Mouse (Mus musculus) gastrocnemius, adult 8-10 months (tissue): ENCODE measurements around the gene Sh3glb2. TPM values are rescaled to one million over a fixed set of nuclear protein-coding genes. Genes with fewer than 3 reads are reported as not detected.

Experiments
- DNase-seq, 2 experiments: peaks; one replicate each; pipeline ENCODE4 v3.0.0; 2022; ENCODE audit warnings: low spot score in 2 of 2
- total RNA-seq, 4 experiments: library from RNA; stranded (reverse); gene quantifications; 2 replicates each; pipeline ENCODE4 v1.2.4; 2022

Sh3glb2 gene
- total RNA-seq, 4 experiments from 2014 or later = 15.3 to 18.5 (median 16.8) TPM

DNA sequence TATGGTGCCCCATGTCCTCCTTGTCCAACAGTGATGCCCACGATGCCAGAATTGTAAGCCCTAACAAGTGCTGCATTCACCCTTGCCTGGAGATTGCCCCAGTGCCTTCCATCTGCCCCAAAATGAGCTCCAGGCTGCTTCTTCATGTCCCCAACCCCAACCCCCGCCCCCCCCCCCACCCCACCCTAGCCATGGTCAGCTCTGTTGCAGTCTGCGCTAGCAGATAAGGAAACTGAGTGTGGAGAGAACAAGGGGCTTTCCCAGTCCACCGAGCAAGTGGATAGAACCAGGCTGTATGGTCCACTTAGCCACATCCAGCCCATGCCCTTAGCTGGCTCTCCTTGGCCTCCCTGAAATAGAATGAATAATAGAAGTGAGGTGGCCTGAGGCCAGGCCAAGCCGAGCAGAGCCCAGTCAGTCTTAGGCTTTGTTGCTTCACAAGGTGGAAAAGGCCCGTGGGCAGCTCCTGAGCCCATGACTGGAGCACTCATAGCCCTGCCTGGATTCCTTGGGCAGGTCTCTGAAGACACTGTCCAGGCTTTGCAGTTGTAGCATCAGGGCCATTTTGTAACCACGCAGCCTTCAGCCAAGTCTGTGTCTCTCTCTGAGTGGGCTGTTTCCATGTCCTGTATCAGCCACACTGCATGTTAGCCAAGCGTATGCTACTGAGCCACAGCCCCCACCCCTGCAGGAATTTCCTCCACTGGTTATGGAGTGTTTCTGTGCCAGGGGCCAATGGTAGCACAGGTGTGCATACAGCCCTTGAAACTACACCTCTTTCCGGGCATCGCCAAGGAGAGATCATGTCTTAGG, 21.6 kb upstream of the Sh3glb2 start:
- DNase-seq = no peak

DNA sequence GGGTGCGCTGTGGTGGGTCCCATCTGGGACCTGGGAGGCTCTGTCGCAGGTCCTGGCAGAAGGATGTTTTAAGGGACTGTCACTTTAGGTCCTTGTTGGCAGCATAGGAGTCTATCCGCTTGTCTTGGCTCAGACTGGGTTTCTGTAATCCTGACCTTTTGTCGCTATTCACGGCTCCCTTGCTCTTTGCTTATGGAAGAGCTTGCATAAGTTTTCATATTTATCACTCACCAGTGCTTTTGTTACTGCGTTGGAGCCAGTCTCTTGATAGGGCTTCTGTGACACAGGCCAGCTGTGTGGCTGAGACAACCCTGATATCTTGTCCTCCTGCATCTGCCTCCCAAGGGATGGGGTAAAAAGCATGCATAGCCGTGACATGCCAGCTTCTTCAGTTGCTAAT, 20.2 kb upstream of the Sh3glb2 start:
- no peak for DNase-seq

- DNase-seq = no peak
Measured at GRCm38 (mm10) chr2:30377721-30378120, 18.6 kb upstream of the Sh3glb2 start.

- DNase-seq = no peak
Measured at GRCm38 (mm10) chr2:30375893-30376292, 16.8 kb upstream of the Sh3glb2 start.

DNA sequence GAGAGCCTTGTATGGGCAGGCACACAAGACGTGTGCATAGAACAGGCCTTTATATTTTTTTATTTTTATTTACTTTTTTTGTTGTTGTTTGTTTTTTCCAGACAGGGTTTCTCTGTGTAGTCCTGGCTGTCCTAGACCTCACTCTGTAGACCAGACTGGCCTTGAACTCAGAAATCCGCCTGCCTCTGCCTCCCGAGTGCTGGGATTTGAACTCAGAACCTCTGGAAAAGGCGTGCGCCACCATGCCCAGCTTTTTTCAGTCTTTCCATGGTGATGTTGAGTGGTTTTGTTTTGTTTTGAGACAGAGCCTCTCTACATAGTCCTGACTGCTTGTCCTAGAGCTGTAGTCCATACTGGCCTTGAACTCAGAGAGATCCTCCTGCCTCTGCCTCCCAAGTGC, 13.6 kb upstream of the Sh3glb2 start:
- no peak for DNase-seq

DNA sequence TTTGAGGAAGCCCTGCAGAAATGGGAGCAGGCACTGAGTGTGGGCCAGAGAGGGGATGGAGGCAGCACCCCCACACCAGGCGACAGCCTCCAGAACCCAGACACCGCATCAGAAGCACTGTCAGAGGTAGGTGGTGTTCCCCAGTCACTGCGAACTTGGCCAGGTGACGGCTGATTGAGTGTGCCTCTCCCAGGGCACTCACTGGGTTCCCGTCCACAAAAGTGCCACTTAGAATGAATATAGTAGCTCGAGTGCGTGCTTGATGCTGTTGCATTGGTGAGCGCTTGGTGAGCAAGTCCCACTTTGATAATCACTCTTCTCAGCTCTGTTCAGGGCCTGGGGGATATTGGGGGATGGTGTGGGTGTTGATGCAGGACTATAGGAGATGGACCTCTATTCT, 12.4 kb upstream of the Sh3glb2 start:
- no peak for DNase-seq

DNA sequence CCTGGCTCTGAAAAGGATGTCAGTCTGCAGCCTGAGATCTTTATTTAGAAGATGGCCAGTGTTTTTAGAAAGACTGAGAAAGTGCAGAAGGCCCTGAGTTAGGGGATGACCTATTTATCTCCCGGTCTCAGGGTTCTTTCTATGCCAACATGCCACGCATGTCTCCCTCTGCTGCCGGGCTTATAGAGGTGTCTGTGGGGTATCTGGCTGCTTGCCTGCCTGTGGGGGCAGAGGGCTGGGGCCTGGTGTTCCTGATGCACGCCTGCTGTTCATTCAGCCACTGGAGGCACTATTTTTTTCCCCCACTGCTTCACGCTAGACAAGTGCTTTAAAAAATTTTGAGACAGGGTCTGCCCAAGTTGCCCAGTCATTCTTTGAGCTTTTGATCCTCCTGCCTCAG, 7.1 kb upstream of the Sh3glb2 start:
- DNase-seq = no peak

DNA sequence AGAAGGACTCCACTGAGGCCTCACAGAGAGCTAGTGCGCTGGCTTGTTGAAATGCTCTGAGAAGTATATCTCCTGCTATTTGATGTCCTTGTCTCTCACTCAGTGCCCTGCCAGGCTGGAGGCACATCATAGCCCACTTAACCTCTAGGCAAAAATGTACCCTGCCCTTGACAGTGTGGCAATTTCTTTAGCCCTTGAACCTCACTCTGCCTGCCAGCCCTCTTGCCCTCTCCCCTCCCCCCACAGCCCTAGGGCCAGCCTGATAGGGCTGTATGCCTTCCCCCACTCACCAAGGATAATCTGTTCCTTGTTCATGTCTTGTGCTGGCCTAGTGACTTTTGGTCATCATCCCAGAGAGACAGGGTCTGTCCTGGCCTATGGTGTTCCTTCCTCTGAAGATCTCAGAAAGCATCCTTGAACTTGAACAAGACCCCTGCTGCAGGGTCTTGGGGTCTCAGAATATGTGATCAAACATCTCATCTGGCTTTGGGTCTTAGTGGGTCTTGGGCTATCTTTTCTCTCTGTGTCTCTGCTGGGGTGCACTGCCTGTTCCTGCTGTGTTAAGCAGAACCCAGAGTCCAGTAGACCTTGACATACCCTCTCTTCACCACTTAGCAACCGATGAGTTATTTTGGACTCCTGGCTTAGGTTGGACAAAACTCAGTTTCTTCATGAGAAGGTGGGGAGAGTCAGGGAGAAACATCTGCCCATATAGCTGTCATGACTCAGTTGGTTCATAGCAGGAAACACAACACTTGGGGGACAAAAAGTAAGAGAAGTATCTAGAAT, 6.3 kb upstream of the Sh3glb2 start:
- no peak for DNase-seq

- peak; percentile 98 to 99 for DNase-seq
Measured at GRCm38 (mm10) chr2:30363773-30364650, 4.9 kb upstream of the Sh3glb2 start, which contains the start of gene Miga2. TSS of gene Miga2 (plus strand) at chr2:30364233.

GRCm38 (mm10) chr2:30362865-30363264, 3.7 kb upstream of the Sh3glb2 start:
- DNase-seq = no peak

DNA sequence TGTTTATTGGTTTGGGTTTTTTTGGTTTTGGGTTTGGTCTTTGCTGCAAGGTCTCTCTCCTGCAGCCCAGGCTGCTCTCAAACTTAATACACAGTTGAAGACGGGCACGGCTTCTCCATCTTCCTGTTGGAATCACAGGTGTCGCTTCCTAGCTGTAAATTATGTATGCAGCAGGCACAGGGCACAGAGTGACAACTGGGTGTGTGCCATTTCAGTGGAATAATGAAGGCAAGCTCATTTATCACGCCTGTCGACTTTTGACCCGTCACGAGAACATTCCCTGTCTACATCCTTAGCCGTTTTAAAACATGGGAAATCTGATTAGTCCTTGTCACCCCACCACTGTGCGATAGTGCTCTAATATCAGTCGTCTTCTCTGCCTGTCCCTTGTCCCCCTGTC, 1.5 kb upstream of the Sh3glb2 start:
- DNase-seq = no peak

GRCm38 (mm10) chr2:30357552-30358510, 1.3 kb downstream of the Sh3glb2 start:
- DNase-seq = no peak

DNA sequence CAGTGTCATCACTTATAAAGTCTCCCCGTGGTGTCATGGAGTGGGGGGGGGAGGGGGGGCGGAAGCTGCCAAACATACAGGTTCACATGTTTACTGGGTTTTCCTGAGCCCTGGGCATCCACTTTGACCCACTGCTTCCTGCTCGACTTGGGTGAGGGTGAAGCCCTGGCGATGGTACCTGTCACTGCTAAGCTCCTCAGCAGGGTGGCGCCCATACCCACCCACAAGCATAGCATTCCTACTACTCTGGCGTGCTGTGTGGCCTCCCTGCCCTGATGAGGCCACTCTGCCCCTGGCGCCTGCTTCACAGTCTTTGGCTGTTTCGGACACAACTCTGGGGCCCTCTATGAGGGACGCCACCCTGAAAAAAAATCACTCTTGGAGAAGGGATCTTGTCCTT, 2.2 kb downstream of the Sh3glb2 start:
- DNase-seq = no peak

DNA sequence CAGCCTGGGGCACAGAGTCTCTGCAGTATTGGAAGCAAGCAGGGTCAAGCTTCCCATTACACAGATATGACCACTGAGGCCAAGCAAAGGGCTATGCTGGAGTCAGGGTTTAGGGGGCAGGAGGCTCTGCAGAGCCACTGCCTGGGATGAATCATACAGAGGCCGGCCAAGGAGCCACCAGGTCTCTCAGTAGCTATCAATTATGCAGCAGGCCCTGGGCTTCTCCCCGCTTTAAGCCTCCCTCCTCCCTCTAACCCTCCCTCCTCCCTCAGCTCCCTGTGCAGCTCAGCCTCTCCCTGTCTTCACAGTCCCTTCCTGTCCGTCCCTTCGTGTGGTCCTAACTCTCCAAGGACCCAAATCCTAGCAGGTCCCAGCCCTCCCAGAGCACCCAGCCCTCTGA, 2.9 kb downstream of the Sh3glb2 start:
- no peak for DNase-seq

DNA sequence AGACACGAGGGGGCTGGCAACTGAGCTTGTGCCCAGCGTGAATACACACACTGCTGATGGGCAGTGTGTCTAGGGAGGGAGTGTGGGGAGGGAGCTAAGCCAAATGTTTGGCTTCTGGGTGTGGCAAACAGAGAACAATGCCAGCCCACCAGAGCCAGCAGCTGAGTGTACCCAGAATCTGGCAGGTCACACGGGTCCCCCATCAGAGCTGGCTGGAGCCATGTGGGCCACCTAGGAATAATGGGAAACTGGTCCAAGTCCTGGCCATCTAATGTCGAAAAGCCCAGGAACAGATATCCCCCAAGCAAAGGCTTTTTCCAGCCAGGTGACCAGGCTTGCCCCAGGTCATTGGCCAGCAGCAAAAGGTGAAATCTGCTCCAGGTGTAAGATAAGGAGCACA, 3.3 kb downstream of the Sh3glb2 start:
- no peak for DNase-seq

GRCm38 (mm10) chr2:30351149-30351548, 8.0 kb downstream of the Sh3glb2 start:
- DNase-seq = no peak

GRCm38 (mm10) chr2:30349196-30349595, 9.9 kb downstream of the Sh3glb2 start:
- no peak for DNase-seq

DNA sequence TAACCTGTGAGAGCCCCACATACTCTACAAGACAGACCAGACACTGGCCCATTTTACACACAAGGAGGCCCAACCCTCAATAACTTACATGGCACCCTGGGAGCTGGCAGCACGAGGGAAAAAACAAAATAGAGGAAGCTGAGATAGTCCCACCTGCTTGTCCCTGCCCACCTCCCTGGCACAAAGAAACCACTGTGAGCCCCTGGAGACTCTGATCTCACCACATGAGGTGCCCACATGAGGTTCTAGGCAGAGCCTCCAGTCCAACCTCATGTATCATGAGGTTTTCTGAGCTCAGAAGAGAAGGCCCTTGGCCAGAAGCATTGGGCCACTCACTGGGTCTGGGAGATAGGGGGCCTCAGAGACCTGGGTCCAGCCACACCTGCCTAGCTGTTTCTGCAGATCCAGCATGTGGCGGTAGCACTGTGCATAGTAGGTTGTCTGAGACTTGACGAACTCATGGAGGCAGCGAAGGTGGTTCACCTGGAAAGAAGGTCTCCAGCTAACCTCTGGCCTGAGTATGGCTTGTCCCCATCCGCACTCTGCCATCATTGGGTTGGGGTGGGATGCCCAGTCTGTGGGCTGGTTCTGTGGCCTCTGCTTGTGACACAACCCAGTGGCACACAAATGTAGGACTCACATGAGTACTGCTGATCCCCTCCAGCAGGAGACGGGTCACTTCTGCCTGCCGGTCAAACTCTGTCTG, 13.0 kb downstream of the Sh3glb2 start:
- no peak for DNase-seq

DNA sequence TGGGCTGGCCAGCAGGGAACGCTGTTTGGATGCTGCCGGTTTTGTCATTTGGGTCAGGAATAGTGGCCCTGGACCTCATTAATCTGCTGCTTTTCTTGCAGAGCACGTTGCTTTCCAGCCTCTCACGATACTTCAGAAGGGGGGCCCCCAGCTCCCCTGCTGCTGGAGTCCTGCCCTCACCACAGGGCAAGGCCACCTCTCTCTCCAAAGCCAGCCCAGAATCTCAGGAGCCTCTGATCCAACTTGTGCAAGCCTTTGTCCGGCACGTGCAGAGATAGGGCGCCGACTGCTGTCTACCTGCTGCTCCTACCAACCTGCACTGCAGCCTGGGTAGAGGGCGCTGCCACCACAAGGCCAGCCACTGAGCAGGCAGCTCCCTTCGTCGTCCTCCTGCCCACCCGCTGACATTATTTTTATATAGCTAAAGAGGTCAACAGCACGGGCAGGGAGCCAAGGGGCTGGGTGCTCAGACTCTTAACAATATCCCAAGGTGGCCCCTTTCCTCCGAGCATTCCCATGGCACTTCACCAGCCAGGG, 15.5 kb downstream of the Sh3glb2 start:
- no peak for DNase-seq

GRCm38 (mm10) chr2:30342544-30342943, 16.6 kb downstream of the Sh3glb2 start:
- no peak for DNase-seq
